Comparison of ENCODE assay signal across 10 mouse cellular contexts in genomic region chr4:81566526-81566925, GRCm38 (mm10).
DNase-seq lines count a peak whose midpoint lies in the region; ATAC-seq and TF ChIP-seq lines count a peak whose summit lies in the region.
"Had no signal": no experiment of that assay in that cellular context is flagged by ENCODE, and none has a peak within 500 bp of the region (broad histone marks: within the 10 kb centered on the region; RNA-seq: fewer than 3 reads in every experiment).

No protein-coding gene starts in this region.

- TF ChIP-seq POLR2A in brain, embryonic 14.5 days (IDR thresholded peaks at IDR 0.05; ENCODE audit: borderline replicate concordance, extremely low read depth, insufficient read depth, insufficient read length, poor library complexity, severe bottlenecking), result no peak

- intact Hi-C loops in heart, postnatal 36 days (cut with DNase I), result loop anchor here (5.0 kb wide), 1 partner anchor 496 kb away; no protein-coding TSS in a partner anchor

- H3K9ac ChIP-seq in hindbrain, embryonic 15.5 days, result no peak overlapping the region
- H3K9ac ChIP-seq: heart, embryonic 13.5 days; liver, embryonic 14.5 days had no signal

- DNase-seq in layer of hippocampus, adult 18-20 months (ENCODE audit: low spot score in 2 of 2), result peak; percentile 52 to 75
- DNase-seq in layer of hippocampus, adult 9-11 months, result no peak
- peak; percentile 93 for DNase-seq in brain, embryonic 14.5 days (ENCODE audit: low read depth)
- DNase-seq in cerebellum, adult 9-11 months, result peak; percentile 68
- DNase-seq in right cerebral cortex, adult 18-20 months, result no peak
- DNase-seq in heart, postnatal 36 days, result no peak

- 42% methylated on average over 11 of the region's 11 CpGs for WGBS in hindbrain, embryonic 15.5 days

- H3K27me3 ChIP-seq in hindbrain, embryonic 15.5 days, result 0 out of 2 replicates have a peak, but pooled peaks cover 3% of the 10 kb centered on the region
- H3K27me3 ChIP-seq: heart, embryonic 13.5 days had no signal

- H3K9me3 ChIP-seq in hindbrain, embryonic 15.5 days, result no peaks in the 10 kb centered on the region
- H3K9me3 ChIP-seq: heart, embryonic 13.5 days had no signal

- H3K4me2 ChIP-seq in hindbrain, embryonic 15.5 days, result peak overlapping the region; percentile 24
- H3K4me2 ChIP-seq: heart, embryonic 13.5 days had no signal

- no peak for ATAC-seq in hindbrain, embryonic 15.5 days (ENCODE audit: low FRiP score, low read depth)
- no peak for ATAC-seq in frontal cortex, adult (ENCODE audit: low TSS enrichment)

- H3K4me1 ChIP-seq in hindbrain, embryonic 15.5 days (replicated peaks), result peaks cover 34% of the 10 kb centered on the region

- H3K27ac ChIP-seq in hindbrain, embryonic 15.5 days (replicated peaks), result peak overlapping the region; percentile 71; the same call in 1 of the 2 replicates
- H3K27ac ChIP-seq: heart, embryonic 13.5 days; liver, embryonic 14.5 days had no signal

- TF ChIP-seq CTCF in brain, embryonic 14.5 days (IDR thresholded peaks at IDR 0.05; ENCODE audit: borderline replicate concordance, extremely low read depth, insufficient read depth, insufficient read length), result no peak

- no peaks in the 10 kb centered on the region for H3K36me3 ChIP-seq in hindbrain, embryonic 15.5 days
- H3K36me3 ChIP-seq: heart, embryonic 13.5 days had no signal

- H3K4me3 ChIP-seq in hindbrain, embryonic 15.5 days, result no peak overlapping the region
- H3K4me3 ChIP-seq: heart, embryonic 13.5 days had no signal

Comparison
In these comparisons a context has a peak if more than half of its experiments do, and no peak if none do; other contexts are left out.
1. DNase-seq: peak in layer of hippocampus, adult 18-20 months (2 of 2), brain, embryonic 14.5 days (single experiment) and cerebellum, adult 9-11 months (single experiment); none in layer of hippocampus, adult 9-11 months (single experiment), right cerebral cortex, adult 18-20 months (single experiment) and heart, postnatal 36 days (0 of 2).